Mouse (Mus musculus): ENCODE results near the gene Catsperd. TPM values are rescaled to one million over a fixed set of nuclear protein-coding genes. Genes with fewer than 3 reads are reported as not detected.
"Not testable (repeated sequence)": the region's sequence is repeated elsewhere in the genome, so short reads cannot be mapped to it uniquely, and the experiment has no call there.

The Catsperd gene
- polyA plus RNA-seq, 1 experiment from 2014 or later: 0.31 TPM

- Histone ChIP-seq H3K9ac (ENCODE audit: low read depth, low read length) (no peak overlapping the region), H3K4me3 (ENCODE audit: low read depth, low read length) (no peak overlapping the region), H3K4me2 (ENCODE audit: low read depth, low read length) (no peak overlapping the region), H3K27me3 (replicated peaks; ENCODE audit: control insufficient read depth, insufficient read depth, low read length) (no peaks in the 10 kb centered on the region), H3K27ac (replicated peaks; ENCODE audit: low read depth, low read length) (no peak overlapping the region), H3K9me3 (ENCODE audit: control insufficient read depth, low read length) (no peaks in the 10 kb centered on the region), H3K36me3 (ENCODE audit: control insufficient read depth, insufficient read depth, low read length) (peaks cover 74% of the 10 kb centered on the region), H3K4me1 (ENCODE audit: control insufficient read depth, insufficient read depth, low read length) (peaks cover 5% of the 10 kb centered on the region; the same call in 1 of the 2 replicates)
- ATAC-seq (ENCODE audit: low read depth): no peak
- no peak for DNase-seq (ENCODE audit: low spot score)
- 89% methylated on average over 3 of the region's 3 CpGs for WGBS
Observed at GRCm38 (mm10) chr17:56616725-56617124, 11.2 kb upstream of the Catsperd start.

GRCm38 (mm10) chr17:56617628-56618027 is 10.3 kb upstream of the Catsperd start:
- no peak overlapping the region for H3K9ac ChIP-seq (ENCODE audit: low read depth, low read length)
- H3K4me2 ChIP-seq (ENCODE audit: low read depth, low read length): no peak overlapping the region
- peaks cover 5% of the 10 kb centered on the region; the same call in 1 of the 2 replicates for H3K4me1 ChIP-seq (ENCODE audit: control insufficient read depth, insufficient read depth, low read length)
- DNase-seq (ENCODE audit: low spot score): no peak
- H3K27me3 ChIP-seq (replicated peaks; ENCODE audit: control insufficient read depth, insufficient read depth, low read length): no peaks in the 10 kb centered on the region
- whole genome bisulfite sequencing: 92% methylated on average over 8 of the region's 8 CpGs
- H3K27ac ChIP-seq (replicated peaks; ENCODE audit: low read depth, low read length): no peak overlapping the region
- no peaks in the 10 kb centered on the region for H3K9me3 ChIP-seq (ENCODE audit: control insufficient read depth, low read length)
- ATAC-seq (ENCODE audit: low read depth): no peak
- H3K36me3 ChIP-seq (ENCODE audit: control insufficient read depth, insufficient read depth, low read length): peaks cover 83% of the 10 kb centered on the region
- H3K4me3 ChIP-seq (ENCODE audit: low read depth, low read length): no peak overlapping the region

- no peak for DNase-seq (ENCODE audit: low spot score)
- Histone ChIP-seq H3K4me2 (ENCODE audit: low read depth, low read length) (peak overlapping the region; percentile 96), H3K4me3 (ENCODE audit: low read depth, low read length) (peak overlapping the region; percentile 97; the same call in 1 of the 2 replicates), H3K36me3 (ENCODE audit: control insufficient read depth, insufficient read depth, low read length) (peaks cover 43% of the 10 kb centered on the region), H3K4me1 (ENCODE audit: control insufficient read depth, insufficient read depth, low read length) (peaks cover 7% of the 10 kb centered on the region; the same call in 1 of the 2 replicates), H3K27me3 (replicated peaks; ENCODE audit: control insufficient read depth, insufficient read depth, low read length) (no peaks in the 10 kb centered on the region), H3K9ac (ENCODE audit: low read depth, low read length) (no peak overlapping the region), H3K9me3 (ENCODE audit: control insufficient read depth, low read length) (no peaks in the 10 kb centered on the region), H3K27ac (replicated peaks; ENCODE audit: low read depth, low read length) (no peak overlapping the region)
- ATAC-seq (ENCODE audit: low read depth): no peak
- WGBS: 77% methylated on average over 3 of the region's 3 CpGs
Observed at GRCm38 (mm10) chr17:56625495-56625894, 2.4 kb upstream of the Catsperd start.

GRCm38 (mm10) chr17:56626260-56626659 is 1.7 kb upstream of the Catsperd start:
- DNase-seq (ENCODE audit: low spot score) (no peak), ATAC-seq (ENCODE audit: low read depth) (peak; percentile 13; the same call in 1 of the 2 replicates)
- Histone ChIP-seq H3K27me3 (replicated peaks; ENCODE audit: control insufficient read depth, insufficient read depth, low read length) (no peaks in the 10 kb centered on the region), H3K9ac (ENCODE audit: low read depth, low read length) (peak overlapping the region; percentile 91), H3K9me3 (ENCODE audit: control insufficient read depth, low read length) (no peaks in the 10 kb centered on the region), H3K4me2 (ENCODE audit: low read depth, low read length) (peak overlapping the region; percentile 96), H3K27ac (replicated peaks; ENCODE audit: low read depth, low read length) (peak overlapping the region; percentile 74; the same call in 1 of the 2 replicates), H3K4me1 (ENCODE audit: control insufficient read depth, insufficient read depth, low read length) (peaks cover 7% of the 10 kb centered on the region; the same call in 1 of the 2 replicates), H3K4me3 (ENCODE audit: low read depth, low read length) (peak overlapping the region; percentile 97), H3K36me3 (ENCODE audit: control insufficient read depth, insufficient read depth, low read length) (peaks cover 37% of the 10 kb centered on the region)
- WGBS: 1% methylated on average over 21 of the region's 32 CpGs

- 1% methylated on average over 35 of the region's 51 CpGs for WGBS
- H3K9me3 ChIP-seq (ENCODE audit: control insufficient read depth, low read length): no peaks in the 10 kb centered on the region
- no peaks in the 10 kb centered on the region for H3K27me3 ChIP-seq (replicated peaks; ENCODE audit: control insufficient read depth, insufficient read depth, low read length)
- peak; percentile 99 for DNase-seq (ENCODE audit: low spot score)
- H3K4me3 ChIP-seq (ENCODE audit: low read depth, low read length): peak within 1 kb of the TSS; percentile 97
- peak within 1 kb of the TSS; percentile 96 for H3K4me2 ChIP-seq (ENCODE audit: low read depth, low read length)
- peak; percentile 93 for ATAC-seq (ENCODE audit: low read depth)
- H3K4me1 ChIP-seq (ENCODE audit: control insufficient read depth, insufficient read depth, low read length): peaks cover 7% of the 10 kb centered on the region; the same call in 1 of the 2 replicates
- peak within 1 kb of the TSS; percentile 91 for H3K9ac ChIP-seq (ENCODE audit: low read depth, low read length)
- H3K36me3 ChIP-seq (ENCODE audit: control insufficient read depth, insufficient read depth, low read length): peaks cover 32% of the 10 kb centered on the region
- H3K27ac ChIP-seq (replicated peaks; ENCODE audit: low read depth, low read length): peak within 1 kb of the TSS; percentile 74
Observed at GRCm38 (mm10) chr17:56626754-56627470, 1.0 kb upstream of the Catsperd start, which contains the start of gene Lonp1. Gene Lonp1, minus strand, starts transcription at chr17:56626887.

- H3K4me3 ChIP-seq (ENCODE audit: low read depth, low read length); ATAC-seq (ENCODE audit: low read depth); H3K27me3 ChIP-seq (replicated peaks; ENCODE audit: control insufficient read depth, insufficient read depth, low read length); H3K4me1 ChIP-seq (ENCODE audit: control insufficient read depth, insufficient read depth, low read length); H3K36me3 ChIP-seq (ENCODE audit: control insufficient read depth, insufficient read depth, low read length); H3K9me3 ChIP-seq (ENCODE audit: control insufficient read depth, low read length); H3K27ac ChIP-seq (replicated peaks; ENCODE audit: low read depth, low read length); DNase-seq (ENCODE audit: low spot score); H3K4me2 ChIP-seq (ENCODE audit: low read depth, low read length); H3K9ac ChIP-seq (ENCODE audit: low read depth, low read length): not testable (repeated sequence)
- WGBS: 86% methylated on average over 26 of the region's 27 CpGs
Observed at GRCm38 (mm10) chr17:56629800-56630781, 2.1 kb downstream of the Catsperd start.

- Histone ChIP-seq H3K36me3 (ENCODE audit: control insufficient read depth, insufficient read depth, low read length) (no peaks in the 10 kb centered on the region), H3K9ac (ENCODE audit: low read depth, low read length) (no peak overlapping the region), H3K4me3 (ENCODE audit: low read depth, low read length) (no peak overlapping the region), H3K27ac (replicated peaks; ENCODE audit: low read depth, low read length) (no peak overlapping the region), H3K27me3 (replicated peaks; ENCODE audit: control insufficient read depth, insufficient read depth, low read length) (no peaks in the 10 kb centered on the region), H3K4me2 (ENCODE audit: low read depth, low read length) (no peak overlapping the region), H3K4me1 (ENCODE audit: control insufficient read depth, insufficient read depth, low read length) (no peaks in the 10 kb centered on the region), H3K9me3 (ENCODE audit: control insufficient read depth, low read length) (no peaks in the 10 kb centered on the region)
- DNase-seq (ENCODE audit: low spot score) (no peak), ATAC-seq (ENCODE audit: low read depth) (no peak)
- WGBS: 44% methylated on average over 4 of the region's 4 CpGs
Observed at GRCm38 (mm10) chr17:56631807-56632206, 3.9 kb downstream of the Catsperd start.

GRCm38 (mm10) chr17:56634023-56634422 is 6.1 kb downstream of the Catsperd start:
- no peaks in the 10 kb centered on the region for H3K4me1 ChIP-seq (ENCODE audit: control insufficient read depth, insufficient read depth, low read length)
- H3K36me3 ChIP-seq (ENCODE audit: control insufficient read depth, insufficient read depth, low read length): no peaks in the 10 kb centered on the region
- H3K4me2 ChIP-seq (ENCODE audit: low read depth, low read length): no peak overlapping the region
- no peak overlapping the region for H3K27ac ChIP-seq (replicated peaks; ENCODE audit: low read depth, low read length)
- H3K27me3 ChIP-seq (replicated peaks; ENCODE audit: control insufficient read depth, insufficient read depth, low read length): no peaks in the 10 kb centered on the region
- DNase-seq (ENCODE audit: low spot score): no peak
- no peaks in the 10 kb centered on the region for H3K9me3 ChIP-seq (ENCODE audit: control insufficient read depth, low read length)
- ATAC-seq (ENCODE audit: low read depth): no peak
- no peak overlapping the region for H3K9ac ChIP-seq (ENCODE audit: low read depth, low read length)
- WGBS: 83% methylated on average over 6 of the region's 6 CpGs
- no peak overlapping the region for H3K4me3 ChIP-seq (ENCODE audit: low read depth, low read length)
